Mouse (Mus musculus): Measurements from ENCODE around the gene Rabggtb.
"Not testable (repeated sequence)": the region's sequence is repeated elsewhere in the genome, so short reads cannot be mapped to it uniquely, and the experiment has no call there.

Gene Rabggtb

DNA sequence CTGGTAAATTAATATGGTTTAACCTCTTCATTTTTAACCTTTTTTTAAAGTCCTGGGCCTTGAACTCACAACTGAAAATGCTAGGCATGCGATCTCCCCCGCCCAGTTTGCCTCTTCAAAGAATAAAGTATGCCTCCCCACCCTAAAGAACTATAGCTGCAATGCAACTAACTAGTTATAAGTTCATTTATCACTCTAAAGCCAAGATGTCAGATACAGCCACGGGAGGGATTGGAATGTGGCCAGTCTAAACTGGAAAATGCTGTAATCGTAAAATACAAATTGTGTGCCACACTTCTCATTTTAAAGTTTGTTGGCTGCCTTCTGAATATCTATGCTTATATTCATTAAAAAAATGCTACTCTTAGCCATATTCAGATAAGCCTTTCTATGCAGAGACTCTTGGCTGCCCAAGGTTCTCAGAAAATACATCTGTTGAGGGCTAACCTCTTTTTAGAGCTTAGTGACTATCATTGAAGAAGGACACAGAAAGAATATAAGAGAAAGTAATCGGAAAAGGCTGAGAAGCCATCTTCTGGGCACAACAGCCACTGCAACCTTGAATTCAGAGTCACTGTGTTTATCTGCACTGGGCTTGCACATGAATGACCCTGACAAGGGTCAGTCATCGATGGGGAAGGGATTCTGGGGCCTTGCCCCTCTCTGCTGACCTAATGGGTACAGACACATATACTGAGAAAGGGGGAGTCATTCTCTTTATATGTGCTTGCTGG is 868 bp upstream of the Rabggtb start:
- DNase-seq: no peak

DNA sequence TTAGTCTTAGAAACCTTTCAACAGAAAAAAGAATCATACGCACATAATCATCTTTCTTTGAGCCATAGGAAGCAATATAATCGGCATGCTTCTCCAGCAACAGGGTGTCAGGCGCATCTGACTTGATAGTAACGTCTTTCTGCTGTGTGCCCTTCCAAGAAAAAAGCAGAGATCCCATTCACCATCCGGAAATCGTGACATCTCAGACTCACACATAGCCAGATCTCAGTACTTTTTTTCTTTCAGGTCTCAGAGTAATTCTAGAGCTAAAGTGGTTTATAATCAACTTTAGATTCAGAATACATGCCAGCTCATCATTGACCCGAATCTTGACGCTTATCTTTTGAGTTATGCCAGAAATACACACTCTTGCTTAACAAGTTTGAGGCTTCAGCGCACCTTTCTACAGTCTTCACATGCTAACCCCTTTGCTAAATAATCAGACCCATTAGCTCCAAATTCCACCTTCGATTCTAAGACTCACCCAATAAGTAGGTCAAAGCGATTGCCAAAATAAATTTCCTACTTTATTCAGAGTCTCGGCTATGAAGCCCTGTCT is 848 bp downstream of the Rabggtb start:
- no peak for DNase-seq

DNA sequence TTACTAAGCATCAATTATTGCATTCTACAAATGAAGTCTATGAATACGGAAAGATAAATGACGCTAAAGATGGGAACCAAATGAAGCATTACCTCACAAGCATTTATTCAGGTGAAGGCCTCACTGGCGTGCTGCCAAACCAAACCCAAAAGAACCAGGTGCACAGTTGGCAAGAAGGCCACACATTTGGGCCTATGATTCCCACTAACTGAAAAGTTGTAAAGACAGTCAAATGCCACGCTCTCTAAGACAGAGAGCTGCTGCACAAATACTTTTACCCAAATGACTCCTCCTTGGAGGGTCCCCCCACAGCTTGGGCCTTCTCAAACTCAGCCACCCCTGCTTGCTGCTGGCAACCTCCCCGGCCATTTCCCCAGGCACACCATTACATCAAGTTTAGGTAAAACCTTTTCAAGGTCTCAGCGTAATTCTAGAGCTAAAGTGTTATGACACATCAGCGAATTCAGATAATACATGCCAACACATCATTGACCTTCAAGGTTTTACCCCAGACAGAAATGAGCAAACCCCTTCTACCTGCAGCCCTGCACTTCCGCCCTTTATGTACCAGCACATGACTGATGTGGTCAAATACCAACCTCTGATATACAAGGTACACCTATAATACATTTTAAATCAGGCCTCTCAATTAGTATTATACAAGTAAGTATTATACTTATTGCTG is 1.5 kb downstream of the Rabggtb start:
- DNase-seq: no peak

DNA sequence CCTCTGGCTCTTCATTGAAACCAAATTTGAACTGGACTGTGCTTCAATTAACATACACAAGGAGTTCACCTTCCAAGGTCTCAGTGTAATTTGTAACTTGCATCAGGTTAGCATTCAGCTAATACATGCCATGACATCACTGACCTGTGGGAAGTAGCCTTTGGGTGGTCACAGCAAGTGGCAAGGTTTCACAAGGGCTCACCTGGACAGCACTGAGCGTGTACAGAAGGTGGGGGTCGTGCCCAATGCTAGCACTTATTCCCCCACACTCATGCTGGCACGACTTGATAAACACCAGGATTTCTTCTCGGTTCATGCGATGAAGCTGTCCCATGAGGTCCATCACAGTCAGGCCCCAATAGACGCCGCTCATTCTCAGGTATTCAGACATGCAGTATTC is 2.3 kb downstream of the Rabggtb start:
- no peak for DNase-seq

DNA sequence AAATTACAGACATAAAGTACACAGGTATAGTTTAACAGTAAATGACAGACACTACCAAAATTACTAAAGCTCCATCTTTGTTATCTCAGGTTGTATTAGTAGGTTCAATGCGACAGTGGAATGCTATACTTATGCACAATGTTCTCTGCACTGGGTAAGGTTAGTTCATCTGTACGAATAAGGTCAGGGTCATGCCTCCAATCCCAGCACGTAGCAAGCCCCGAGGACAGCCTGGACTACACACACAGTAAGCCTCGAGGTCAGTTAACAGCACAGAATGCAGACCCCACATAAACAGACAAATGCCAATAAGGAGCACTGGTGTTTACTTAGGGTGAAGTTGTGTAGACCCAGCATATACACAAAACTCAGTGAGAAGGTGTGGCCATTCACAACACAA is 3.9 kb downstream of the Rabggtb start:
- no peak for DNase-seq

DNA sequence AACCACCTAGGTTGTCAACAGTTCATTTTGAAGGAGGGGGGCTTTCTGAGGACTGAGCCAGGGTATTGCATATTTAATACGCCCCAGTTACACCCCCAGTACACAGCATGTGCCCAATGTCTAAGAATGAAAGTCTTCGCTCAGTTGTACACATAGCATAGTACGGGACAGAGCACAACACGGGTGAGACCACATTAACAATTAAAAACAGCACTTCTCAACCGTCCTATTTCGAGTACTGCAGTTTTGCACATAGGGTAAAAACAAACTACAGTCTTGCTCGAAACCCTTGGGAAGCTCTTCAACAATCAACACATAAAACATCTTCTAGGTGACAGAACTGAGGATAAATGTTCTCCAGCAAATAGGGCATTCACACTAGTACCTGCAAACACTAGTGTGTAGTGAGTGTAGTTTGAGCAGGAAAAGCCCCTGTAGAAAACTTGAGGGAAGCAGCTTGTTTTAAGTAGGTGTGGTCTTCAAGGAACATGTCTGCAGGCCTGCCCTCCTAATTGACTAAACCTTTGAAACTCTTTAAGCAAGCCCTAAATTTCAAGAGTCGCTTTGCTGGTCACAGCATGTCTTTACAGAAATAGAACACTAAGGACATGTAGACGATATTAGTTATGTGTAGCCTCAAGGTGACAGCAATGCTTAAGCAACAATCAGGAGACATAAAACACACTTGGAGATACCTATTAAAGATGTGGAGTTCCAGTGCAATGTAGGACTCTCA is 6.5 kb downstream of the Rabggtb start, which contains the start of gene Msh4:
Gene Msh4, minus strand, starts transcription at position 3 of the 736 bp plus-strand sequence.
- no peak for DNase-seq

DNA sequence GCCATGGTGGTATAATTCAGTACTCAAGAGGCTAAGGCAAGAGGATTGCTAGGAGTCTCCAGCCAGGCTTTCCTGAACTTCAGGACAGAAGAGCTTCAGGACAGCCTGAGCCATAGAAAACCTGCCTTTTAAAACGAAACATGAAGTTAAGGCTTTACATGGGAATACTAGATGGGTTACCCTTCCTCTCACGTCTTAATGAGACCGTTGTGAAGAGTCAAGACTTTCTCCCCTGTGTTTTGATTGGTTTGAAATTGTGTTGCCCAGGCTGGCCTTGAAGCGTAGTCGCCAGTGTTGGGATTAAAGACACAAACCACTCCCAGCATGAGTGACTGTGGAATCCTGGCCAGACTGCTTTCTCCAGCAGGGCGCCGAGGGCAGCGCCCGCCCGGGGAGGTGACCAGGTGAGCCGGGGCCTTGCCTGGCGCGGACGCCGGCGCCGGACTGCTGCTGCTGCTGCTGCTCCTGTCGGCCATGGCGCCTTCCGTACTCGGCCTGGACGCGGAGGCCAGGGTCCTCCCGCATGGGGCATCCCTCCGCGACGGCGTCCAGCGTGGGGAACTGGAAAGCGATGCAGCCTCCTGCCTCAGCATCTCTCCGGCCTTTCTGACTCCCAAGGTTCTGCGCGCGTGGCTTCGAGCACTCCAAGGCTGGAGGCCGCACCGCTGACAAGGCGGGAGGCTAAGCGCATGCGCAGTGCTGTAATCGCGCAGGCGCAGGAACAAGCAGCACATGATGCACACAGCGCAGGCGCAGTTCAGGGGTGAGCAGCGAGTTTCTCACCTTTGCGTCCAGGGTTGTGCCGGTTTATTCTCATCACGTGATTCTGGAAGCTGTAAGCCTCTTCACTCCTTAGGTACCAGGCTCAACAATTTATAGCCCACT is 7.3 kb downstream of the Rabggtb start:
- DNase-seq: peak in 1 of 2 experiments; percentile 22

DNA sequence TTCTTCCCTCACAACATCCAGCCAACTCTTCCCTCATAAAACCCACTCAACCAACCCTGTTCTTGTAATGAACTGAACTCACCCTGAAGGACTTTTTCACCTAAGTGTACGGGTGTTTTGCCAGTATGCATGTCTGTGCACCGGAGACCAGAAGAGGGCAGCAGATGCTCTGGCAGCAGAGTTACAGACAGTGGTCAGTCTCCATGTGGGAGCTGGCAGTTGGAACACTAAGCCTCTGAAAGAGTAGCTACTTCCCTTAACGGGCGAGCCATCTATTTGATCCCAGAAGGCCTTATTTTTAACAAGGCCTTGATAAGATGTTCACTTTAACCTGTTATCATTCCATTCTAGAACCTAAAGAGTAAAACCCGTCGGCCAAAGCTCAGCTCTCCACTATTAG is 8.2 kb downstream of the Rabggtb start:
- DNase-seq: peak; percentile 47 to 53

DNA sequence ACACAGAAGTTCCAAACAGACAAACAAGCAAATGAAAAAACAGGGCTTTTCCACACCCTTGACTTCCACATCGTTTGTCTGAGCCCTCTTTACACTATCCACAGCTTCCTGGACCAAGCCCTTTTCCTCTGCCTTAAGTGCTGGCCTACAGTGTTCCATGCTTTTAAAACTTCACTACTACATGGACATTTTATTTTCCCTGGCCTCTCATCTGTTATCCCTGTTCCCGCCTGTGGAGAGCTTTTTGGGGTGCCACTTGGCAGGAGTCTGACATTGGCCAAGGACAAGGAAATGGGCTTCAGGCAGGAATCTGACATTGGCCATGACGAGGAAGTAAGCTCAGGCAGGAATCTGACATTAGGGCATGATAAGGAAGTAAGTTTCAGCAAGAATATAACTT is 10.2 kb downstream of the Rabggtb start:
- DNase-seq: no peak

DNA sequence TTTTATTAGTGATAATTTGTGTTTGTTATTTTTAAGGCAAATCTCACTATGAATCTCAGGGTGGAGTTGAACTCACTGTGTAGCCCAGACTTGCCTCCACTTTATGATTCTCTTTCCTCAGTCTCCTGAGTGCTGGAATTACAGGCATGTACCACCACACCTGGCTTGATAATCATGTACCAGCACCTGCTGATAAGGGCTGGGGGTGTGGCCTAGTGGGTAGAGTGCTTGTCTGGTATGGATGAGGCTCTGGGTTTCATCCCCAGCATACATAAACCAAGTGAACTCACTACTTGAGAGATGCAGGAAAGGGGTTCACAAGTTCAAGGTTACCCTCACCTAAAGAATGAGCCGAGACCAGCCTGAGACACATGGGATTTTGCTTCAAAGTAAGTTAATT is 10.9 kb downstream of the Rabggtb start:
- no peak for DNase-seq

DNA sequence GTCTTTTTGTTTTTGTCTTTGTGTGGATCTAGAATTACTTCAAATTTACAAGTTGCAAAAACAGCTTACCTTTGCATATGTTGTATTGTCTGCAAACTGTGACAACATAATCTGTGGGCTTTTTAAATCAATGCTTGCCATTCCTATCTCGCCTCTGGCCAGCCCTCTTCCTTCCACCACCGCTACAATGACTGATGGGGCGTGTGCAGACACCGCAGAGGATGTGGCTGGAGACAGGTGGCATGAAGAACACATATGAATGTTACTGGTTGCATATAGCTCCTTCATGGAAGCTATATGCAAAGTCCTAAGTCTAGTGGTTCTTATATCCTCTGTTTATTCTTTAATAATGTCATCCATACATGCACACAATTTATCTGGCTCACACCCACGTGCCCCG is 15.6 kb downstream of the Rabggtb start:
- DNase-seq: peak; percentile 37 to 55

DNA sequence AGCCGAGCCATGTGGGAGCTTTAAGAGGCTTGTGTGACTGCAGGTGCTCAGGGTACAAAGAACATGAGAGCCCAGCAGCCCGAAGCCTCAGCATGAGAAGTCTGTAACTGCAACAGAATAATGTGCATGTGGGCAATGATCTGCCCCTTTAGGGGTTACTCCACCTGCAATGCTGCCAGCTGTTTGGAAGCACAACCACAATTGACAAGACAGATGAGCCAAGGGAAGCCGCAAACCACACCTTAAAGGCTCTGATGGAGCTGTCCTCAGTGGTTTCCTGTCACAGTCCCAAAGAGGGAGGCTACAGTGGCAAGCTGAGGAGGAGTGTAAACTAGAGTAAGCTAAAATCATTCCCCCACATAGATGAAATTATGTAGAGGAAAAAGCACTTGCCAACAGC is 17.4 kb downstream of the Rabggtb start:
- peak; percentile 76 to 85 for DNase-seq

DNA sequence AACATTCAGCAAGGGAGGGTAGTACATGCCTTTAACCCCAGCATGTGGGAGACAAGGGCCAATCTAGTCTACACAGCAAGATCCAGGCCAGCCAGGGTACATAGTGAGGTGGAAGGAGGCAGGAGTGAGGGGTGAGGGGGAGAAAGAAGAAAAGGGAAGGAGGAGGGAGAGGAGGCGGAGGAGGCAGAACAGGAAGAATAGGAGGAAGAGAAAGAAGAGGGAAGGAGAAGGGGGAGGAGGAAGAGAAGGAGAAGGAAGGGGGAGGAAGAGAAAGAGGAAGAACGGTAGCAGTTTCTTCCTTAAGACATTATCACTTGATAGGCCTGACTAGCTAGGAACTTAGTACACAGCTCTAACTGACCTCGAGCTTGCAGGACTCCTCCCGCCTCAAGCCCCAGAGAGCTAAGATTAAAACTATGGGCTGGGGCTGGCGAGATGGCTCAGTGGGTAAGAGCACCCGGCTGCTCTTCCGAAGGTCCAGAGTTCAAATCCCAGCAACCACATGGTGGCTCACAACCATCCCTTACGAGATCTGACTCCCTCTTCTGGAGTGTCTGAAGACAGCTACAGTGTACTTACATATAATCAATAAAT is 23.5 kb downstream of the Rabggtb start:
- no peak for DNase-seq

DNA sequence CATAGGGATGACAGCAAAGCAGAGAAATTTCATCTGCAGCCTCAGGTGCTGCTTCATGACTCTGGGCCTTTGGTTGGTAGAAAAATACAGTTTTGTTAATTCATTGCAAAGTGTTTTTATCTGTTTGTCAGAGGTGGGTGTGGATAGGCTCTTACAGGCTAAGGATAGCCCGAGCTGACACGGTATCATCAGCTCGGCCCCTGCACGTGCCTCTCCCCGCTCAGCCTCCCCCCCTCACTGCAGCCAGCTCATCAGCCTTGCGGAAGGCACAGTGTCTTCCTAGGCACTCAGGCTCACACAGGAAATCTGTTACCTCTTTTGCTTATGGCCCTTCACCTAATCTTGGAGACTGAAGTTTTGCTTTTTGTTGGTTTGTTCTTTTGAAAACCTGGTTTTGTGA is 24.7 kb downstream of the Rabggtb start:
- DNase-seq: no peak

DNA sequence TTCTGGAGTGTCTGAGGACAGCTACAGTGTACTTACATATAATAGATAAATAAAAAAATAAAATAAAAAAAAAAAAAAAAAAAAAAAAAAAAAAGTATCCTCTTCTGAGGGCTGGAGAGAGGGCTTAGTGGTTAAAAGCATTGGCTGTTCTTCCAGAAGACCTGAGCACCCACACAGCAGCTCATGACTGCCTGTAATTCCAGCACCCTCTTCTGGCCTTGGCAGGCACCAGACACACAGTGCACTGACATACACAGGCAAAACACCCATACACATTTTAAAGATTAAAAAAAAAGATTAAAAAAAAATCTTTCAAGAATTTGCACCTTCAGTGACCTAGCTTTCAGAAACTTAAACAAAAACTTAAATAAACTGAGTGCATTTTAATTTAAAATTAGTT is 26.5 kb downstream of the Rabggtb start:
- no peak for DNase-seq

DNA sequence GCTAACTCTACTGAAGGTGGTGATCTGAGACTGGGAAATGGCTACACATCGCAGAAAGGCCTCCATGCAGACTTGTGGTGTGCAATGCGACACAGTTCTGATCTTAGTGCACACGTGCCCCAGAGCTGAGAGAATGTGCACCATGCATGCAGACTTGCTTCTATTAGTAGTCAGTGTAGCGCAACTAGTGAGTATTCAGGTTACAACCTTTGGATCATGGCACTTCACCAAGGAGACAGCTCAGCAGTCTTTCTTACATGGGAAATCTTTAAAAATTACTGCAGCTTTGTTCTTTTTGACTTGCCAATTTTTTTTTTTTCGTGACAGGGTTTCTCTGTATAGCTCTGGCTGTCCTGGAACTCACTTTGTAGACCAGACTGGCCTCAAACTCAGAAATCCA is 41.4 kb downstream of the Rabggtb start:
- no peak for DNase-seq

DNA sequence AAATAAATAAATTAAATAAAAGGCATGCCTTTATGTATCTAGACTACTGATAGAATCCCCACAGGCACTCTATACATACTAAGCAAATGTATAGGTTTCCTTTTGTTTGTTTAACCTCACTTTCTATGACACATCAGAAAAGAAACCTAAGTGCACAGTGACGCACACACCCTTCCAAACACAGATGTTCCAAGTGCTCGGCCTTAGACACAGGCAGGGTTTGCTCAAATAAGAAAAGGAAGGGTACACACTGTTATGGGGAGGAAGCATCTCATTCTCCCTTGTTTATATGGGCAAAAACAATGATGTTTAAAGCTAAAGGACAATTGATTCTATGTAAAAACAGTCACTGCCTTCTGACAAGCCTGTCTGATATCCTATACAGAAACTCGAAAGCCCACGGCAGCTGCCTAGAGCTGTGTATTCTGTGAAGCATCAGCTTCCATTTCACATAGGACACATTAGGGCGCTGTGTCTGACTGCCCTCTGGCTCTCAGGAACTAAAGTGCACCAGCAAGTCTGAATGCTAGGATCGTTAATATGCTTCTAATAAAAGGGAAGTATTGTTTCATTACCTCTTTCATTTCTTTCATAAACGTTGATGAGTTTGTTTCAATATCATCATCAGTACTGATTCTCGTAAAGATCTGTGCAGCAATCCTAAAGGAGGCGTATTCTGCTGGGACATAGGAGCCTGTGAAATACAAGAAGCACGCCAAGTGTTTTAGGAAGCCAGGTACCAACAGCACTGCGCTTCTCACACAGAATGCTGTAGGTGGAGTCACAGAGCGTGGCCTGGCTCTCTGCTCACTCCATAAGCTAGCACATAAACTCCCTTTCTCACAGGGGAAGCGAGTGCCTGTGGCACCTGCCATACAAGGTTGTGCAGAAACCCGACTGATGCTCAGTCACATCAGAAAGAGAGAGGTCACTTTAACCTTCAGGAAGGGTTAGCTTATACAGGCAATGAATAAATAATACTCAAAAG is 45.4 kb downstream of the Rabggtb start:
- DNase-seq: no peak

DNA sequence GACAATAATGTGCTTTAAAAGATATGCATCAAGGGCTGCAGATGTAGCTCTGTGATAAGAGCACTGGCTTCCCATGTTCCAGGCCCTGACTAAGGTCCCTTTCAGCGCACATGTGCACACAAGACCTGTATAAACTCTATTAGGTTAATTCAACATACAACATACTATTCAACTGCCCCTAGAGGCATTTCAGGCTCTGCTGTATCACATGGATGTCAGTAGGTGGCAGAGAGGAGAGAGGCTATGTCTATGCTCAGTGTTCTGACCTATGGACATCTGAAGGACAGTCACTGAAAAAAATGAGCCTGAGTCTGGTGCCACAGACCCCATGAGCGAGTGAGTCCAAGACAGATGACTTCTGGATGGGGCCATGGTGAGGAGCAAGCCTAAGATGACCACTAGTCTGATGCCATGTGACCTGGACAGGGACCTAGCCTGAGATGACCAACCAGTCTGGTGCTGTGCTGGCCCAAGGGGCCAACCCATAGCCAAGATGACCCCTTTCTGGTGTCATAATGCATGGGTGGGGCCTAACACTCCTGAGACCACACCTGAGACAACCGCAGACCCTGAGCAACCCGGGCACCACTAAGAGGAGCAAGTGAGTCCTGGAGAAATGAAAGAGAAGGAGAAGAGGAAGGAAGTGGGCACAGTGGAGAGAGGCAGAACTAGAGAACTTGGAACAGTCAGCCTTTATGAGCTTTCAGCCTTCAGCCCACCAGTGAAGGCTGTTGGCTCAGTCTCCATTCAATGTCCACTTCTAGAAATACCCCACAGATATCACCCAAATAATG is 48.0 kb downstream of the Rabggtb start:
- peak in 1 of 2 experiments; percentile 6 for DNase-seq

DNA sequence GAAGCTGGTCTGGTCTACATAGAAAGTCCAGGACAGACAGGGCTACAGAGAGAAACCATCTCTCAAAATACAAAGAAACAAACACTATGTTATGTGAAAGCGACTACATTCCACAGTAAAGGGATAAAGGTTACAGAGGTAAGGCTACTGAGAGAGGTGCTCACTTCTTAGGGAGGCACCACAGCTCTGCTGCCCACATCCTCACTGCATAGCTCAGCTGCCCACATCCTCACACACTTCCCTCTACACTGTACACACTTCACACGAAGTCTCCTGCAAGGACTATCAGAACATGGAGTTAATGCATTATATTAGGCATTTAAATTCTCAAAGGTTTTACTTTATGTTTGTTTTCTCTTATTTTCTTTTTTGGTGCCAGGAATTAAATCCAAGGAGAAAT is 49.0 kb downstream of the Rabggtb start:
- peak in 1 of 2 experiments; percentile 11 for DNase-seq

DNA sequence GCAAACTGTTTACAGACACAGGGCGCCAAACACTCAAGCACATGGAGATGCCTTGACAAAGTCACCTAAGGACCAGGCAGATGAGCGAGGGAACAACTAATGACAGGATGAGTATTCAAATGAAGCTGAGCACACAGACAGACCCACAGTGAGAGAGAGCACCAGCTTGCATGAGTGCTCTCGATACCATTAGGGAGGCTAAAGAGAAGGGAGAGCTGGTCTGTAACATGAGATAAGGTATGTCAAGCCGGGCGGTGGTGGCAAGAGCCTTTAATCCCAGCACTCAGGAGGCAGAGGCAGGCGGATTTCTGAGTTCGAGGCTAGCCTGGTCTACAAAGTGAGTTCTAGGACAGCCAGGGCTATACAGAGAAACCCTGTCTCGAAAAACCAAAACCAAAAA is 52.4 kb downstream of the Rabggtb start:
- DNase-seq: not testable (repeated sequence)

Data from thymus, postnatal 36 days (tissue).